Mouse (Mus musculus) left cerebral cortex, adult 2 months (tissue): ENCODE measurements around the gene Itsn1. TPM values are rescaled to one million over a fixed set of nuclear protein-coding genes. Genes with fewer than 3 reads are reported as not detected.

Experiments
- DNase-seq, 2 experiments: peaks; one replicate each; pipeline ENCODE4 v3.0.0; 2021 to 2022; ENCODE audit warnings: low spot score in 2 of 2, mixed read lengths in 1 of 2; ENCODE audit errors: extremely low spot score in 1 of 2
- H3K27ac ChIP-seq: fragments of 200-600 bp; 2 replicates; pipeline ENCODE4 v1.8.1; 2022
- H3K4me3 ChIP-seq: fragments of 200-600 bp; 2 replicates; pipeline ENCODE4 v1.8.1; 2022
- CTCF ChIP-seq: fragments of 200-600 bp; IDR thresholded peaks from 2 replicates; pipeline ENCODE4 v1.8.1; 2022; ENCODE audit warnings: antibody characterized with exemption, mild to moderate bottlenecking, moderate library complexity
- intact Hi-C: fragments of 180-260 bp; cut with DNase I; formaldehyde crosslinking; loops from one replicate; pipeline ENCODE4 v1.15.1; 2025
- total RNA-seq, 2 experiments: library from RNA; stranded (reverse); gene quantifications; 2 replicates each; pipeline ENCODE4 v1.2.3; 2021

The Itsn1 gene
- total RNA-seq, 2 experiments from 2014 or later, result 133 to 156 TPM

DNA sequence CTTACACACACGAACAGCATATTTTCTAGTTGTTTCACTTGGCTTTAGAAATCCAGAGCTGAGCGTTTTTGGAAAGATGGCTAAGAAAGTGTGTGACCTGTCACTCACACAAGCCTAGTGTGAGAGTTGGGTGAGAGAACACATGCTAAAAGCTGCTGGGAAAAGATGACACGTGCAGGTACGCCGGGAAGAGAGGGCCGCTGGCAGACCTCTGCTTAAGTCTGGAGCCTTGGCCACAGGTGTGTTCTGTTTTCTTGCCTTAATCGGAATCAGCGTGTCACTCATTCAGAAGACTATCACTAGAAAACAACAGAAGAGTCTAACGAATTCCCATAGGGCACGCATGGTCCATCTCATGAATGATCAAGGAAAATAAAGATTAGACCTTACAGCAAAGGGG lies 50.5 kb downstream of the Itsn1 start:
- Histone ChIP-seq H3K27ac (no peak overlapping the region), H3K4me3 (no peak overlapping the region)
- no peak for TF ChIP-seq CTCF
- intact Hi-C loops, result no loop called here
- no peak for DNase-seq

DNA sequence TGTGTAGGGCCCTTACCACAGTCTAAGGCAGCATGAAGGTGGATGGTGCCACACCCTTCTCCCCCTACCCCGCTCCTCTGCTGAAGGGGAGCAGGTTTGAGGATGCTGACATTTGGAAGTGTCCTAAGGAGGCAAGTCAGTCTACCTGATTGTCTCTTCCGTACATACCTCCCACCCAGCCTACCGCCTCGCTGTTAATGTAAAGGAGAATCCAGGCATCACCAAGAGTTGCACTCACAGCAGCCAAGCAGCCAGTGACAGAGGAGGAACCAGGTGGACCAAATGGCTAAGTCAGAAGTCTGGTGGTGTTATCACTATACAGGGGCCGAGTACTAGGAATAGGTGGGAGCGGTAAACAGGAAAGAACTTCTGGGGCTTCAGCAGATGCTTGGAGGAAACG lies 51.1 kb downstream of the Itsn1 start:
- TF ChIP-seq CTCF, result no peak
- H3K4me3 ChIP-seq, result no peak overlapping the region
- H3K27ac ChIP-seq, result no peak overlapping the region
- DNase-seq, result no peak
- intact Hi-C loops, result no loop called here

DNA sequence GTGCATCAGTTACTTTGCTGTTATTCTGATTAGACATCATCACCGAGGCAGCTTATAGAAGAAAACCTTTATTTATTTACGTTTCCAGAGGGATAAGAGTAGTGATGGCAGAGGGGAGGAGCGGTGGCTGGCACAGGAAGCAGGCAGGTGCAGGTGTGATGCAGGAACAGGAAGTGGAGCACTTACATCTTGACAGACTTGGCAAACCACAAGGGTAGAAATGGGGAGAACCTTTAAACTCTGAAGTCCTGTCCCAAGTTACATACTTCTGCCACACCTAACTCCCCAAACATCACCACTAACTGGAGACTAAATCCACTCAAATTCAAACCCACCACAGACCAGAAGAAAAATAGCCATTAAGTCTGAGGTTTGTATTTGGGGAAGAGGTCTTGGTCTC lies 51.7 kb downstream of the Itsn1 start:
- H3K4me3 ChIP-seq, result no peak overlapping the region
- TF ChIP-seq CTCF, result no peak
- no peak for DNase-seq
- no peak overlapping the region for H3K27ac ChIP-seq
- intact Hi-C loops, result no loop called here

DNA sequence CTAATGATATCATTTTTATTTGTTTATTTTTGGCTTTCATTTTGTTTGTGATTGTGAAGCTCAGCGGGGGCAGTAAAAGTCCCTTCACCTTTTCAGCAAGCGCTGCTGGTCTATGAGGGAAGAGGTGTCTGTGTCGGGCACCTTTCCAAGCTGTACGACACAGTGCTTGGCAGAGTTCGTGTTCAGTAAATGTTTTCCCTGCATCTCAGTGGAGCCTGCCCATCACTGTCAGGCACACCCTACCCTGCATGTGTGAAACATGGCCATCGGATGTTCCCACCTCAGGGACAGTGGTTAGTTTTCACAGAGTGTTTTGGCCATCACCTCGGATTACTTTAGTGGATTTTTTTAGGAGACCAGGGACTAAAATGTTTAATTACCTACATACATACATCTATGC lies 54.1 kb downstream of the Itsn1 start:
- Histone ChIP-seq H3K4me3 (no peak overlapping the region), H3K27ac (no peak overlapping the region)
- intact Hi-C loops, result no loop called here
- TF ChIP-seq CTCF, result no peak
- no peak for DNase-seq

DNA sequence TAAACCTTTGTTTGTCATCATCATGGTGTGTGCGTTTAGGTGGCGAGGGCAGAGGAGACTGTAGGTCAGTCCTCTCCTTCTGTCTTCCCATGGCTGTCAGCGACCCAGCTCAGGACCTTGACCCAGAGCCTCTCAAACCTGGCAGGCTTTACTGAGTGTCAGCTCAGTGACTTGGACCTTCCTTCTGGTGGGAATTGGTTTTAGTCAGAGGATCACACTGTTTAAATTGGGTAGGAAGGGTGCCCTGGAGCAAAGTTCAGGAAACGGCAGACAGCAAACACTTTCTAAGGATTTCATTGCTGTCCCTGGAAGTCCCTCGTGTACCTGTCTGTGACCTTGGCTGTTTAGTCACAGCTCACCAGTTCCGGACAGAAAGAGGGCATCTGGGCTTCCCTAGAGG lies 55.2 kb downstream of the Itsn1 start:
- H3K27ac ChIP-seq, result no peak overlapping the region
- no peak for TF ChIP-seq CTCF
- no peak overlapping the region for H3K4me3 ChIP-seq
- intact Hi-C loops, result no loop called here
- no peak for DNase-seq

DNA sequence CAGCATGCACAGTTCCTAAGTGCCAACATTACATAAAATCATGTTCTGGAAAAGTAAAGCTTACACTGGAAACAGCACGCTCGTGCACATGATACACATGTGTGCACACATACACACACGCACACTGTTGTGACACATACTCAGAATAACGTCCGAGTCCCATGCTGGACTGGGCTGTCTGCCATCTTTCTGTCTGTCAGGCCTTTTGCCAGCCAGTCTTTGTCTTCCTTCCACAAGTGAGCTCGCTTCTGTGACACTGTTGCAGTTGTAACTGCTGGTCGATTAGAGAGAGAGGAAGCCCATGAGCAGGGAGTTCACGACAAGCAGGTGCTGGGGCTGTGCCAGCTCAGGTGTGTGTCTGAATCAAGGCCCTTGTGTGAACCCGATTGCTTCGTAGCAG lies 57.3 kb downstream of the Itsn1 start:
- no peak for DNase-seq
- no peak for TF ChIP-seq CTCF
- intact Hi-C loops, result no loop called here
- no peak overlapping the region for H3K27ac ChIP-seq
- no peak overlapping the region for H3K4me3 ChIP-seq

DNA sequence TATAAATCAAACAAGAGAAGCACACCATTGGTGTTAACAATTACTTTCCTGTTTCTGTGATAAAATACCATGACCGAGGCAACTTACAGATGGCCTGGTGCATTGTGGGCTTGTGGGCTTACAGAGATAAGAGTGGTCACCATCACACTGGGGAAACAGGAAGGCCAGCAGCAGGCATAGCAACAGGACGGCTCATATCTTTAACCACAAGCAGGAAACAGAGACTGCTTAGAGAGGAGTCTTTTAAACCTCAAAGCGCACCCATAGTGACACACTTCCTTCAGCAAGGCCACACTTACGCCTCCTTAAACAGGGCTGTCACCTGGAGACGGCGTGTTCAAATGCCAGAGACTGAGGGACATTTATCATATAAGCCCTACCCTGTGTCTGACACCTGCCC lies 60.6 kb downstream of the Itsn1 start:
- intact Hi-C loops, result no loop called here
- no peak for DNase-seq
- no peak for TF ChIP-seq CTCF
- H3K27ac ChIP-seq, result no peak overlapping the region
- no peak overlapping the region for H3K4me3 ChIP-seq

DNA sequence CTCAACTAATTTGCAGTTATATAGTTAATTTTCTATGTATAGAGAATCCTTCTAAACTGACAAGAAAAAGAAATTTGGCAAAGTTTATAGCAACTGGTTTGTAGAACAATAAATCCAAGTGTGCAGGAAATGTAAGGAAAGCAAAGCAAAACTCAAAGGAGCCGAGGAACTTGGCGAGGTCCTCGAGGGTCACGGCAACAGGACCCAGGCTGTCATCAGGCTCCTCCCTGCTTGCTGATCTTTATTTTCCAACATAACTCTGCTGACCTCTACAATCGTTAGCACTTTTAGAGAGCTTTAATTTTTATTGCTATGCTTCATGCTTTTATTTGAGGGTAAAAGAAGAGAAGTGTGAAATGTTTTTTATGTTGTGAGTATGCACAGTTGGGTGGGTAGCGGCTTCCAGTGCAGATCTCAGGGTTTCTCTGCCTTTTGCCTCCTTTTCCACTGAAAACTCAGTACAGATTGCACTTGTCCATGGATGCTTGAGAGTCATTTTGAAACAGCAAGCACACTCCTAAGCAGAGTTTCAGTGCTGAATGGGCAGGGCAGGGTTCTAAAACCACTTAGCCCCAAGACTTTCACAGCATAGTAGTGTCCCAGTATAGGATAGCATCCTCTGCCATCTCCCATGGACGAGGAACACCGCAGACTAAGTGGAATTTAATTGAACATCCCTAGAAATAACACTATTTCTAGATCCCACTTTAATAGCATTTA lies 63.6 kb downstream of the Itsn1 start:
- no peak for TF ChIP-seq CTCF
- intact Hi-C loops, result no loop called here
- no peak overlapping the region for H3K27ac ChIP-seq
- no peak for DNase-seq
- H3K4me3 ChIP-seq, result no peak overlapping the region

DNA sequence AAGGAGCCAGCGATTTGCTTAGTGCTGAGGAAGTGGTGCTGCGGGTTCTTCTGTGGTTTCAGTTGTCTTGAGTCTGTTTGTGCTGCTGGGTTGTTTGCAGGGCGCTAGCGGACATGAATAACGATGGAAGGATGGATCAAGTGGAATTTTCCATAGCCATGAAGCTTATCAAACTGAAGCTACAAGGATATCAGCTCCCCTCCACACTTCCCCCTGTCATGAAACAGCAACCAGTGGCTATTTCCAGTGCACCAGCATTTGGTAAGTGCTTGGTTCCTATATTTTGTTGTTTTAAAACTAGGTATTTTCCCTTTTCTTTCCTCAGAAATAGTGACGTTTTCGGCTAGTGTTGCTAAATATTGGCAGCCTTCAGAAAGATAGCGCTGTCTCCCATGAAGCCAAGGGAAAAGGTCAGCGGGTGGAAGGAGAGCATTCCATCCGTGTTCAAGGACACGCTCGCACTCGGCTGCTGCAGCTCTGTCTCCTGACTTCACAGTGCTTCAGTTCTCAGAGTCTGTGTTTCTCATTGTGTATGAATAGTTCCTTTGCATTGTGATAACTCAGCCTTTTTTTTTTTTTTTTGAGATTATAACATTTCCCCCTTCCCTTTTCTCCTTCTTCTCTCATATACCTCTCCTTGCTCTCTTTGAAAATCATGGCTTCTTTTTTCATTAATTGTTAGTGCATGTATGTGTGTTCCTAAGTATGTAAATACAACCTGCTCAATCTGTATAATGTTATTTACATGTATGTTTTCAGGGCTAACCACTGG lies 64.6 kb downstream of the Itsn1 start:
- Histone ChIP-seq H3K27ac (no peak overlapping the region), H3K4me3 (no peak overlapping the region)
- TF ChIP-seq CTCF, result no peak
- DNase-seq, result no peak
- intact Hi-C loops, result no loop called here

DNA sequence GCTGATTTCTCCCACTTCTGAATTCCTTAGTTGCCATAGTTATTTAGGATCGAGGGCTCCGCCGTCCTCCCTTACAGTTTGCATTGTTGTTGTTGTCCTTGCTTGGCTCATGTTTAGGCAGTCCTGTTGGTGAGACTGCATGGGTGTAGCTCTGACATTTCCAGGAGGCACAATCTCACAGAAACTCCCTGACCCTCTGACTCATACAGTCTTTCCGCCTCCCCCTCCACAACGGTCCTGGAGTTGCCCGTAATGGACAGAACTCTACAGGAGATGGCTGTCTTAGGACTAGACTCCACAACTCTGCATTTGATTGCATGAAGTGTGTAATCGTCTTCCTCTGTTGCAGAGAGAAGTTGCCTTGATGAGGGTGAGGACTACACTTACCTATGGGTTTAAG lies 65.2 kb downstream of the Itsn1 start:
- intact Hi-C loops, result no loop called here
- DNase-seq, result no peak
- Histone ChIP-seq H3K27ac (no peak overlapping the region), H3K4me3 (no peak overlapping the region)
- no peak for TF ChIP-seq CTCF

DNA sequence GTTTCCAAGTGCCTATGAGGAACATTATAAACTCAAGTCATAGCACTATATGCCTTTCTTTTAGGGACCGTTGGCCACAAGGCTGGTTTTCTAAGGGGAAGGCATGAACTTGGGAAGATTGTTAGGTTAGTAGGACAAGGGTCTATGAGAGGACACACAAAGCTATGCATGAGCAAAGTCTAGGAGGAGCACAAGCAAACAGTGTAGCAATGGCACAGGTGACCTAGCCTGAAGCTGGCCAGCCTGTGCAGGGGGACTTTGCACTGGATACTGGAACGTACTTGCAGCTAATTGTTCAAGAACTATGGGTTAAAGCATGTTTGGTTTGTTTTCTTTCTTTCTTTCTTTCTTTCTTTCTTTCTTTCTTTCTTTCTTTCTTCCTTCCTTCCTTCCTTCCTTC lies 66.0 kb downstream of the Itsn1 start:
- TF ChIP-seq CTCF, result no peak
- intact Hi-C loops, result loop anchor here (5.0 kb wide), 1 partner anchor 58 kb away; no protein-coding TSS in a partner anchor
- no peak overlapping the region for H3K4me3 ChIP-seq
- no peak overlapping the region for H3K27ac ChIP-seq
- DNase-seq, result no peak

DNA sequence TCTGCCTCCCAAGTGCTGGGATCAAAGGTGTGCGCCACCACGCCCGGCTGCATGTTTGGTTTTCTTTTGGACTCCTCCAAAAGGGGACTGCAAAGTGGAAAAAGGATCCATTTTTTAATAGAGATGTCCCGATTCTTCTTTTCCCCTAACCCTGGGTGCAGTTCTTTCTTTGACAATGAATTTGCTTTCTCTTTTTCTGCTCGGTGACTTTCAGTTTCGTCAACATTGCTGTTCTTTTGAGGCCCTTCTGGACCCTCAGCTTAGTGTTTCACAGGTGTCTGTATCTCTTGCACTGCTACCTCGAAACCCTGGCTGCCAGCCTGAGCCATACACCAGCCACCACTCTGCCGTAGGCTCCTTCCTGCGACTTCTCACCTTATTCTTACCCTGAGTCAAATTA lies 66.5 kb downstream of the Itsn1 start:
- DNase-seq, result no peak
- intact Hi-C loops, result loop anchor here (5.0 kb wide), 1 partner anchor 58 kb away; no protein-coding TSS in a partner anchor
- Histone ChIP-seq H3K27ac (no peak overlapping the region), H3K4me3 (no peak overlapping the region)
- no peak for TF ChIP-seq CTCF

DNA sequence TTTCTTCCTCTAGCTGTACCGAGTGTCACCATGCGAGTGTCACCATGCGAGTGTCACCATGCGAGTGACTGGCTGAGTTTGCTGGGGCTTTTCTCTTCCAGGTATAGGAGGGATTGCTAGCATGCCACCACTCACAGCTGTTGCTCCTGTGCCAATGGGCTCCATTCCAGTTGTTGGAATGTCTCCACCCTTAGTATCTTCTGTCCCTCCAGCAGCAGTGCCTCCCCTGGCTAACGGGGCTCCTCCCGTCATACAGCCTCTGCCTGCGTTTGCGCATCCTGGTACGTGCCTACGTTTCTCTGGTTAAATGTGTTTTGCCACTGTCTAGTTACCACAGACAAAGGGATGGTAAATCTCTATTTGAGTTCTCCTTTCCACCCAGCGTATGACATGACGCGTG lies 72.3 kb downstream of the Itsn1 start:
- H3K27ac ChIP-seq, result no peak overlapping the region
- intact Hi-C loops, result no loop called here
- no peak for DNase-seq
- no peak overlapping the region for H3K4me3 ChIP-seq
- no peak for TF ChIP-seq CTCF
